In the genomic region with DNA sequence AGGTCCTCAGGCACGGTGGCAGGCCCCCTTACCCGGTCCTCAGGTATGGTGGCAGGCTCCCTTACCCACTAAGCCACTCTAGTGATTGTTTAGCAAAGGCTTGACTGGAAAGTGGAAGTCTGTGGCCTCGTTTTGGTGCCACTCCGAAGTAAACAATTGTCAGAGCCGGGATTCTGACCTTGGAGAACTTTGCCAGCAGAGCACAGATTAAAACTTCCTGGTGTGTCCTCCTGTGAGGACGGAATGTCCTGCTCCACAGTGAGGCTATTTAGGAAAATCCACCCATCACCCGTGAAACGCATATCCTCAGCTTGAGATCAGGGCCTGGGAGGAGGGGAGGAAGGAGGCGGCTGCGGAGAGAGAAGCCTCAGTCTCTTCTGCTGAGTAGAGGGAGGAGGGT, we compare ENCODE assay signal across 22 mouse cellular contexts. TPM values are rescaled to one million over a fixed set of nuclear protein-coding genes. Genes with fewer than 3 reads are reported as not detected.
DNase-seq lines count a peak whose midpoint lies in the region; ATAC-seq and TF ChIP-seq lines count a peak whose summit lies in the region.
"Had no signal": no experiment of that assay in that cellular context is flagged by ENCODE, and none has a peak within 500 bp of the region (broad histone marks: within the 10 kb centered on the region; RNA-seq: fewer than 3 reads in every experiment).

No protein-coding gene starts in this region.

- no peaks in the 10 kb centered on the region for H3K27me3 ChIP-seq in liver, postnatal 0 days (ENCODE audit: insufficient read depth, low read length)
- no peaks in the 10 kb centered on the region for H3K27me3 ChIP-seq in hindbrain, embryonic 12.5 days
- H3K27me3 ChIP-seq: embryonic facial prominence, embryonic 12.5 days; forebrain, embryonic 15.5 days; heart, embryonic 13.5 days; hindbrain, embryonic 15.5 days; kidney, embryonic 15.5 days had no signal

- 67% methylated on average over 10 of the region's 10 CpGs for WGBS in liver, postnatal 0 days (ENCODE audit: insufficient replicate concordance)
- 62% methylated on average over 10 of the region's 10 CpGs for WGBS in hindbrain, embryonic 12.5 days

- H3K9me3 ChIP-seq in liver, postnatal 0 days (ENCODE audit: low read length): no peaks in the 10 kb centered on the region
- H3K9me3 ChIP-seq in hindbrain, embryonic 12.5 days (replicated peaks): no peaks in the 10 kb centered on the region
- H3K9me3 ChIP-seq: embryonic facial prominence, embryonic 12.5 days; forebrain, embryonic 15.5 days; hindbrain, embryonic 15.5 days; kidney, embryonic 15.5 days had no signal

- peak overlapping the region; percentile 26; the same call in 1 of the 2 replicates for H3K4me3 ChIP-seq in liver, postnatal 0 days (ENCODE audit: low read depth, low read length)
- no peak overlapping the region for H3K4me3 ChIP-seq in hindbrain, embryonic 12.5 days
- H3K4me3 ChIP-seq: embryonic facial prominence, embryonic 12.5 days; forebrain, embryonic 15.5 days; heart, embryonic 13.5 days; hindbrain, embryonic 15.5 days; kidney, embryonic 15.5 days had no signal

- ATAC-seq in liver, postnatal 0 days: peak; percentile 46; the same call in 1 of the 2 replicates
- no peak for ATAC-seq in hindbrain, embryonic 12.5 days (ENCODE audit: low FRiP score)
- ATAC-seq: forebrain, embryonic 15.5 days had no signal

- no peaks in the 10 kb centered on the region for H3K4me1 ChIP-seq in liver, postnatal 0 days (ENCODE audit: insufficient read depth)
- no peaks in the 10 kb centered on the region for H3K4me1 ChIP-seq in hindbrain, embryonic 12.5 days
- H3K4me1 ChIP-seq: embryonic facial prominence, embryonic 12.5 days; forebrain, embryonic 15.5 days; heart, embryonic 13.5 days; hindbrain, embryonic 15.5 days had no signal

- H3K36me3 ChIP-seq in liver, postnatal 0 days (replicated peaks; ENCODE audit: insufficient read depth, low read length): no peaks in the 10 kb centered on the region
- no peaks in the 10 kb centered on the region for H3K36me3 ChIP-seq in hindbrain, embryonic 12.5 days
- H3K36me3 ChIP-seq: embryonic facial prominence, embryonic 12.5 days; forebrain, embryonic 15.5 days; heart, embryonic 13.5 days; hindbrain, embryonic 15.5 days; kidney, embryonic 15.5 days had no signal

- no peak for TF ChIP-seq CTCF in liver, postnatal 0 days (IDR thresholded peaks at IDR 0.05; ENCODE audit: low read depth)

- DNase-seq in lung, adult 18-20 months: peak; percentile 38 to 49
- DNase-seq in lung, postnatal 4 days: no peak
- DNase-seq in adrenal gland, adult 8-10 months: peak; percentile 26
- peak; percentile 14 for DNase-seq in adrenal gland, postnatal 25 days
- DNase-seq in liver, postnatal 0 days: peak; percentile 30
- DNase-seq in layer of hippocampus, postnatal 25 days (ENCODE audit: extremely low spot score in 1 of 2, low spot score in 1 of 2): no peak
- DNase-seq: cerebellum, adult 11-12 months; layer of hippocampus, postnatal 36 days; midbrain, embryonic 14.5 days; right cerebral cortex, postnatal 14 days; thymus, postnatal 4 days had no signal

- peak; percentile 81 for TF ChIP-seq EP300 in liver, postnatal 0 days (IDR thresholded peaks at IDR 0.05; ENCODE audit: low read depth)

- peak overlapping the region; percentile 55 for H3K4me2 ChIP-seq in liver, postnatal 0 days (ENCODE audit: low read depth, low read length)
- H3K4me2 ChIP-seq in hindbrain, embryonic 12.5 days (replicated peaks): no peak overlapping the region
- H3K4me2 ChIP-seq: embryonic facial prominence, embryonic 12.5 days; forebrain, embryonic 15.5 days; hindbrain, embryonic 15.5 days; kidney, embryonic 15.5 days had no signal

- H3K27ac ChIP-seq in liver, postnatal 0 days (ENCODE audit: low read depth): peak overlapping the region; percentile 70
- no peak overlapping the region for H3K27ac ChIP-seq in hindbrain, embryonic 12.5 days
- H3K27ac ChIP-seq: embryonic facial prominence, embryonic 12.5 days; forebrain, embryonic 15.5 days; heart, embryonic 13.5 days; hindbrain, embryonic 15.5 days; kidney, embryonic 15.5 days; liver, embryonic 14.5 days had no signal

- 0 out of 2 replicates have a peak overlapping the region, but pooled peaks have one; percentile 1 for H3K9ac ChIP-seq in liver, postnatal 0 days (replicated peaks)
- H3K9ac ChIP-seq in hindbrain, embryonic 12.5 days: no peak overlapping the region
- H3K9ac ChIP-seq: embryonic facial prominence, embryonic 12.5 days; forebrain, embryonic 15.5 days; heart, embryonic 13.5 days; hindbrain, embryonic 15.5 days; kidney, embryonic 15.5 days; liver, embryonic 14.5 days had no signal

RNA-seq across cellular contexts. Expression of a gene that starts 22.9 kb away (rescaled TPM):
- not detected for total RNA-seq in adrenal gland, adult 8-10 months (2022)
- not detected in 2 replicates for total RNA-seq in adrenal gland, postnatal 25 days (2021)
- polyA plus RNA-seq in liver, postnatal 0 days (2015; fragmentation: Nextera tagmentation; extraction: Ambion mirVana): not detected in 2 replicates
- not detected for total RNA-seq in layer of hippocampus, postnatal 25 days (2021)
- polyA plus RNA-seq in hindbrain, embryonic 12.5 days (2016; fragmentation: Nextera tagmentation; extraction: Ambion mirVana): not detected in 2 replicates
- total RNA-seq: common myeloid progenitor, adult 5-6 weeks; layer of hippocampus, postnatal 36 days; left cerebral cortex, postnatal 36 days; megakaryocyte, adult 5-6 weeks had no signal
- polyA plus RNA-seq: embryonic facial prominence, embryonic 12.5 days; forebrain, embryonic 15.5 days; heart, embryonic 13.5 days; hindbrain, embryonic 15.5 days; intestine, embryonic 16.5 days; kidney, embryonic 15.5 days; liver, embryonic 14.5 days; midbrain, embryonic 14.5 days had no signal

RNA-seq across cellular contexts. Expression of a gene that starts 46.0 kb away (rescaled TPM):
- total RNA-seq in adrenal gland, adult 8-10 months (2022): 10 to 100 TPM; 15.7 to 23.6 (median 19.2) TPM
- 17.2 and 18.3 TPM in 2 replicates for total RNA-seq in adrenal gland, postnatal 25 days (2021)
- polyA plus RNA-seq in liver, postnatal 0 days (2015; fragmentation: Nextera tagmentation; extraction: Ambion mirVana): 16.0 and 19.5 TPM in 2 replicates
- 10 to 100 TPM; 35.1 to 41.4 TPM for total RNA-seq in layer of hippocampus, postnatal 25 days (2021)
- 14.1 and 19.7 TPM in 2 replicates for polyA plus RNA-seq in hindbrain, embryonic 12.5 days (2016; fragmentation: Nextera tagmentation; extraction: Ambion mirVana)

Comparison
In these comparisons a context has a peak if more than half of its experiments do, and no peak if none do; other contexts are left out.
1. DNase-seq: peak in lung, adult 18-20 months (2 of 2), adrenal gland, adult 8-10 months (single experiment), adrenal gland, postnatal 25 days (single experiment) and liver, postnatal 0 days (single experiment); none in lung, postnatal 4 days (0 of 2) and layer of hippocampus, postnatal 25 days (0 of 2).